Mouse (Mus musculus) lung, postnatal 0 days (tissue): ENCODE results near the gene Psmd9. TPM values are rescaled to one million over a fixed set of nuclear protein-coding genes. Genes with fewer than 3 reads are reported as not detected.
"Not testable (repeated sequence)": the region's sequence is repeated elsewhere in the genome, so short reads cannot be mapped to it uniquely, and the experiment has no call there.

Experiments
- ATAC-seq: fragments of 200-750 bp; cut with Nextera tagmentation; 2 replicates; pipeline ENCODE4 v1.8.0; 2017; ENCODE audit warnings: moderate library complexity
- DNase-seq: peaks from one replicate; pipeline ENCODE4 v3.0.0-alpha.2; 2016; ENCODE audit warnings: low spot score
- H3K27ac ChIP-seq: fragments of 300-500 bp; sonication (generic); 2 replicates; pipeline ENCODE4 v1.5.1; 2014; ENCODE audit warnings: antibody characterized with exemption, mild to moderate bottlenecking, low read length, mixed read lengths
- H3K27me3 ChIP-seq: fragments of 300-500 bp; sonication (generic); replicated peaks from 2 replicates; pipeline ENCODE4 v1.6.1; 2014; ENCODE audit warnings: low read length, mixed read lengths; ENCODE audit not compliant: insufficient read depth
- H3K36me3 ChIP-seq: fragments of 300-500 bp; sonication (generic); 2 replicates; pipeline ENCODE4 v1.6.1; 2014; ENCODE audit warnings: low read length, mixed read lengths; ENCODE audit not compliant: insufficient read depth
- H3K4me1 ChIP-seq: fragments of 300-500 bp; sonication (generic); 2 replicates; pipeline ENCODE4 v1.6.1; 2014; ENCODE audit warnings: antibody characterized with exemption, low read depth, low read length, mixed read lengths; ENCODE audit not compliant: insufficient read depth
- H3K4me2 ChIP-seq: fragments of 300-500 bp; sonication (generic); replicated peaks from 2 replicates; pipeline ENCODE4 v1.6.1; 2014; ENCODE audit warnings: low read depth, mild to moderate bottlenecking, low read length, moderate library complexity, mixed read lengths
- H3K4me3 ChIP-seq: fragments of 300-500 bp; sonication (generic); 2 replicates; pipeline ENCODE4 v1.5.1; 2014; ENCODE audit warnings: low read depth, low read length
- H3K9ac ChIP-seq: fragments of 300-500 bp; sonication (generic); replicated peaks from 2 replicates; pipeline ENCODE4 v1.6.1; 2014; ENCODE audit warnings: low read depth, mild to moderate bottlenecking
- H3K9me3 ChIP-seq: fragments of 300-500 bp; sonication (generic); 2 replicates; pipeline ENCODE4 v1.6.1; 2016; ENCODE audit warnings: low read length, mixed read lengths
- CTCF ChIP-seq: IDR thresholded peaks from 2 replicates; pipeline ENCODE4 v1.5.1; 2016; ENCODE audit warnings: antibody characterized with exemption, mild to moderate bottlenecking
- EP300 ChIP-seq: IDR thresholded peaks from 2 replicates; pipeline ENCODE4 v1.6.1; 2016; ENCODE audit warnings: antibody characterized with exemption, mild to moderate bottlenecking, control low read depth
- WGBS: fragments of 180-500 bp; shearing (Covaris S2); extraction: QIAGEN DNeasy Blood & Tissue Kit; methylation state at CpG from one replicate; pipeline ENCODE4 v1.1.7; 2014; 5-methylcytosine and 5-hydroxymethylcytosine counted together
- polyA plus RNA-seq: library from polyadenylated mRNA; unstranded; fragments of >200 nt; fragmentation: Nextera tagmentation; extraction: Ambion mirVana; gene quantifications from 2 replicates; pipeline ENCODE4 v1.2.1, GENCODE M21; 2015

Psmd9 gene
- polyA plus RNA-seq, 1 experiment from 2014 or later, result 62.0 TPM

GRCm38 (mm10) chr5:123201523-123201892, 32.3 kb downstream of the Psmd9 start:
- H3K27me3 ChIP-seq, result no peaks in the 10 kb centered on the region
- TF ChIP-seq CTCF, result no peak
- no peak for TF ChIP-seq EP300
- no peaks in the 10 kb centered on the region for H3K4me1 ChIP-seq
- H3K4me2 ChIP-seq, result no peak overlapping the region
- ATAC-seq (no peak), DNase-seq (no peak)
- H3K36me3 ChIP-seq, result no peaks in the 10 kb centered on the region
- 54% methylated on average over 7 of the region's 7 CpGs for WGBS
- no peak overlapping the region for H3K27ac ChIP-seq
- no peak overlapping the region for H3K9ac ChIP-seq
- no peaks in the 10 kb centered on the region for H3K9me3 ChIP-seq
- H3K4me3 ChIP-seq, result no peak overlapping the region

- Histone ChIP-seq H3K4me3 (no peak overlapping the region), H3K27ac (no peak overlapping the region), H3K4me1 (no peaks in the 10 kb centered on the region), H3K27me3 (no peaks in the 10 kb centered on the region), H3K9ac (no peak overlapping the region), H3K36me3 (no peaks in the 10 kb centered on the region), H3K9me3 (no peaks in the 10 kb centered on the region), H3K4me2 (no peak overlapping the region)
- DNase-seq (no peak), ATAC-seq (no peak)
- WGBS, result 65% methylated on average over 5 of the region's 5 CpGs
- TF ChIP-seq CTCF (no peak), EP300 (no peak)
These were observed 32.8 kb downstream of the Psmd9 start for GRCm38 (mm10) chr5:123201987-123202386.

- whole genome bisulfite sequencing, result 50% methylated on average over 3 of the region's 4 CpGs
- not testable (repeated sequence) for ATAC-seq, H3K4me1 ChIP-seq, H3K27ac ChIP-seq, H3K4me3 ChIP-seq, H3K9me3 ChIP-seq, DNase-seq, H3K9ac ChIP-seq, H3K4me2 ChIP-seq, H3K36me3 ChIP-seq, H3K27me3 ChIP-seq
These were observed 33.6 kb downstream of the Psmd9 start for GRCm38 (mm10) chr5:123202771-123203170.

GRCm38 (mm10) chr5:123203591-123203990, 34.4 kb downstream of the Psmd9 start:
- H3K9ac ChIP-seq, H3K27me3 ChIP-seq, H3K4me3 ChIP-seq, H3K27ac ChIP-seq, H3K9me3 ChIP-seq, DNase-seq, H3K4me2 ChIP-seq, ATAC-seq, H3K4me1 ChIP-seq, H3K36me3 ChIP-seq: not testable (repeated sequence)
- WGBS, result 83% methylated on average over 7 of the region's 7 CpGs

GRCm38 (mm10) chr5:123222346-123223050, 53.3 kb downstream of the Psmd9 start:
- H3K27ac ChIP-seq, H3K4me1 ChIP-seq, H3K4me3 ChIP-seq, H3K36me3 ChIP-seq, ATAC-seq, H3K9me3 ChIP-seq, H3K4me2 ChIP-seq, DNase-seq, H3K9ac ChIP-seq, H3K27me3 ChIP-seq: not testable (repeated sequence)
- WGBS, result 70% methylated on average over 2 of the region's 5 CpGs

- Histone ChIP-seq H3K27ac (no peak overlapping the region), H3K27me3 (no peaks in the 10 kb centered on the region), H3K4me2 (no peak overlapping the region), H3K36me3 (no peaks in the 10 kb centered on the region), H3K9ac (no peak overlapping the region), H3K4me1 (no peaks in the 10 kb centered on the region), H3K9me3 (no peaks in the 10 kb centered on the region), H3K4me3 (no peak overlapping the region)
- ATAC-seq (no peak), DNase-seq (no peak)
- TF ChIP-seq CTCF (no peak), EP300 (no peak)
- WGBS, result 58% methylated on average over 4 of the region's 4 CpGs
These were observed 53.8 kb downstream of the Psmd9 start for GRCm38 (mm10) chr5:123223051-123223410.

GRCm38 (mm10) chr5:123223861-123224260, 54.6 kb downstream of the Psmd9 start:
- not testable (repeated sequence) for H3K4me2 ChIP-seq, H3K9me3 ChIP-seq, ATAC-seq, H3K4me3 ChIP-seq, H3K27me3 ChIP-seq, H3K27ac ChIP-seq, H3K4me1 ChIP-seq, DNase-seq, H3K9ac ChIP-seq, H3K36me3 ChIP-seq
- 56% methylated on average over 6 of the region's 6 CpGs for WGBS
